8 mouse cellular contexts compared by ENCODE assay signal in genomic region chr9:113792651-113793512, GRCm38 (mm10). TPM values are rescaled to one million over a fixed set of nuclear protein-coding genes. Genes with fewer than 3 reads are reported as not detected.
DNase-seq lines count a peak whose midpoint lies in the region; ATAC-seq lines count a peak whose summit lies in the region.

No protein-coding gene starts in this region.

- no peaks in the 10 kb centered on the region for H3K9me3 ChIP-seq in hindbrain, embryonic 16.5 days (ENCODE audit: control insufficient read depth, low read length)

- peak overlapping the region; percentile 87 for H3K27ac ChIP-seq in hindbrain, embryonic 16.5 days (ENCODE audit: low read depth, low read length)

- H3K36me3 ChIP-seq in hindbrain, embryonic 16.5 days (ENCODE audit: control insufficient read depth, insufficient read depth, low read length): no peaks in the 10 kb centered on the region

- DNase-seq in adrenal gland, adult (ENCODE audit: inconsistent age in 2 of 2, low spot score in 1 of 2): peak; percentile 90 to 95
- DNase-seq in gastrocnemius, adult 8-10 months (ENCODE audit: low spot score in 2 of 2): peak; percentile 60 to 61
- DNase-seq in left cerebral cortex, adult 11 months (ENCODE audit: low spot score): peak; percentile 84
- peak; percentile 59 for DNase-seq in lung, postnatal 14 days
- DNase-seq in ovary, postnatal 14 days (ENCODE audit: low spot score): peak; percentile 43
- DNase-seq in thymus, postnatal 36 days: peak; percentile 41 to 49

- peak overlapping the region; percentile 72 for H3K4me2 ChIP-seq in hindbrain, embryonic 16.5 days (ENCODE audit: low read length)

- H3K4me1 ChIP-seq in hindbrain, embryonic 16.5 days (ENCODE audit: control insufficient read depth, insufficient read depth, low read depth, low read length): peaks cover 11% of the 10 kb centered on the region

- WGBS in hindbrain, embryonic 16.5 days: under 1% methylated on average over 17 of the region's 17 CpGs

- peak overlapping the region; percentile 74 for H3K9ac ChIP-seq in hindbrain, embryonic 16.5 days (ENCODE audit: low read depth, low read length)

- peak; percentile 96 for ATAC-seq in common myeloid progenitor, adult 5-6 weeks (replicated peaks; ENCODE audit: low read depth, poor library complexity, severe bottlenecking)
- ATAC-seq in hindbrain, embryonic 16.5 days: peak; percentile 97

- peak overlapping the region; percentile 59 for H3K4me3 ChIP-seq in hindbrain, embryonic 16.5 days (ENCODE audit: low read length)

- no peaks in the 10 kb centered on the region for H3K27me3 ChIP-seq in hindbrain, embryonic 16.5 days (replicated peaks; ENCODE audit: control insufficient read depth, insufficient read depth, low read length)

RNA-seq across cellular contexts. Expression of gene Clasp2, which starts 51.6 kb away (rescaled TPM):
- 42.2 and 50.5 TPM in 2 replicates for total RNA-seq in common myeloid progenitor, adult 5-6 weeks (2017)
- 10 to 100 TPM; 44.7 to 45.6 (median 44.9) TPM for total RNA-seq in gastrocnemius, adult 8-10 months (2022)
- 115 and 122 TPM in 2 replicates for polyA plus RNA-seq in hindbrain, embryonic 16.5 days (2015; fragmentation: Nextera tagmentation; extraction: Ambion mirVana)

Comparison
In these comparisons a context has a peak if more than half of its experiments do, and no peak if none do; other contexts are left out.
1. Peak in every context shown above with its lines: DNase-seq, ATAC-seq, H3K4me3 ChIP-seq and H3K27ac ChIP-seq.